Mouse (Mus musculus): ENCODE results near the gene Rcsd1. TPM values are rescaled to one million over a fixed set of nuclear protein-coding genes. Genes with fewer than 3 reads are reported as not detected.

The Rcsd1 gene
- polyA plus RNA-seq, 1 experiment from 2014 or later: 8.3 TPM

DNA sequence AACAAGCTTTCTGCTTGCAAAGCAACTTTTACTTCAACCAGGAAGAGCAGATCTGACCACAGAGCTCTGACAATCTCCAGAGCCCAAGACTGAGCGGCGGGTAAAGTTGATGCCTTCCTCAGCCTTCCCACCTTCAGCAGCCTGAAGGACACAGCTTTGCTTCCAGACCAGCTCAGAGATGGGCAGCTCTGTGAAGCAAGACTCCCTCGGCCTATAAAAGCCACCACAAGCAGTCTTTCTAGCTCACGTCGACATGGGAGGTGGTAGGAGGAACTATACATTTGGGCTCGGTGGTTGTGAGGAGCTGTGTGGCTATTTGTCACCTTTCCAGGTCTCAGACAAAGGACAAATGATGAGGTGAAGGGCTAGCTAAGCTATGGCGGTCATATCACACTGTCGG is 11.9 kb downstream of the Rcsd1 start:
- Histone ChIP-seq H3K4me1 (replicated peaks; ENCODE audit: control insufficient read depth, insufficient read depth, low read length) (0 out of 2 replicates have a peak, but pooled peaks cover 2% of the 10 kb centered on the region), H3K36me3 (ENCODE audit: control insufficient read depth, insufficient read depth) (no peaks in the 10 kb centered on the region), H3K4me2 (ENCODE audit: low read length) (no peak overlapping the region), H3K4me3 (replicated peaks; ENCODE audit: low read length) (no peak overlapping the region), H3K9me3 (ENCODE audit: control insufficient read depth, low read length) (no peaks in the 10 kb centered on the region), H3K9ac (replicated peaks; ENCODE audit: low read depth, low read length) (no peak overlapping the region), H3K27ac (ENCODE audit: low read length) (no peak overlapping the region), H3K27me3 (replicated peaks; ENCODE audit: control insufficient read depth, insufficient read depth, low read length) (no peaks in the 10 kb centered on the region)
- ATAC-seq: no peak
- WGBS: 89% methylated on average over 8 of the region's 8 CpGs

DNA sequence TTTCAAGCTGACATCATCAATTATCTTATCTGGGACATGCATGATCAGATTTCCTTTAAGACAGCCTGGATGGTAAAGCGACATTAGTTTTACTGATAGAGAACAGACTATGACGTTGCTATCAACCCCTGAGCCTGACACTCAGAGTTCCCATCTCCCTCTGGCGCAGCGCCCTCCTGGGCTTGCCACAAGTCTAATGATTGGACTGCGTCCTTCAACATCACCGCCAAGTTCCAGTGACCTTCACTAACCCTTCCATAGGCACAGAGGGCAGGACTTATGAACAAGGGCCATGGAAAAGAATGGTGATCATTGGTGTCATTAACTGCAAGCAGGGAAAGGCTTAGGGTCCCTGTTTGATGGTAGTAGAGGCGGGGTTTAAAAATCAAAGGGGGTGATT is 12.7 kb downstream of the Rcsd1 start:
- Histone ChIP-seq H3K36me3 (ENCODE audit: control insufficient read depth, insufficient read depth) (no peaks in the 10 kb centered on the region), H3K4me1 (replicated peaks; ENCODE audit: control insufficient read depth, insufficient read depth, low read length) (no peaks in the 10 kb centered on the region), H3K4me3 (replicated peaks; ENCODE audit: low read length) (no peak overlapping the region), H3K27me3 (replicated peaks; ENCODE audit: control insufficient read depth, insufficient read depth, low read length) (no peaks in the 10 kb centered on the region), H3K9me3 (ENCODE audit: control insufficient read depth, low read length) (no peaks in the 10 kb centered on the region), H3K4me2 (ENCODE audit: low read length) (no peak overlapping the region), H3K27ac (ENCODE audit: low read length) (no peak overlapping the region), H3K9ac (replicated peaks; ENCODE audit: low read depth, low read length) (no peak overlapping the region)
- WGBS: 87% methylated on average over 7 of the region's 7 CpGs
- ATAC-seq: no peak

DNA sequence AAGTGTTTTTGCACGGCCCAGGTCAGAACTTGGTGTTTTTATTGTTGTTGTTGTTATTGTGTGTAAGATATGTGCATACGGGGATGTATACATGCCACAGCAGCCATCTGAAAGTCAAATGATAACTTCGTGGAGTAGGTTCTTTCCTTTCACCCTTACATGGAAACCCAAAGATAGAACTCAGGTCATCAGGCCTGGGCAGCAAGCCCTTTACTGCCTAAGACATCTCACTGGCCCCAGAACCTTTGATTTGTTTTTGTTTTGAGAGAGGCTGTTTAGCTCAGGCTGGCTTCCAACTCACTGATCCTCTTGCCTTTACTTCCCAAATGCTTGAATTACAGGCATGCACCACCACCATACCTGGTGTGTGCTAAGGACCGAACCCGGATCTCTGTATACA is 13.5 kb downstream of the Rcsd1 start:
- Histone ChIP-seq H3K9ac (replicated peaks; ENCODE audit: low read depth, low read length) (no peak overlapping the region), H3K4me3 (replicated peaks; ENCODE audit: low read length) (no peak overlapping the region), H3K27ac (ENCODE audit: low read length) (no peak overlapping the region), H3K4me1 (replicated peaks; ENCODE audit: control insufficient read depth, insufficient read depth, low read length) (no peaks in the 10 kb centered on the region), H3K4me2 (ENCODE audit: low read length) (no peak overlapping the region), H3K36me3 (ENCODE audit: control insufficient read depth, insufficient read depth) (no peaks in the 10 kb centered on the region), H3K27me3 (replicated peaks; ENCODE audit: control insufficient read depth, insufficient read depth, low read length) (no peaks in the 10 kb centered on the region), H3K9me3 (ENCODE audit: control insufficient read depth, low read length) (no peaks in the 10 kb centered on the region)
- 87% methylated on average over 5 of the region's 5 CpGs for whole genome bisulfite sequencing
- no peak for ATAC-seq

DNA sequence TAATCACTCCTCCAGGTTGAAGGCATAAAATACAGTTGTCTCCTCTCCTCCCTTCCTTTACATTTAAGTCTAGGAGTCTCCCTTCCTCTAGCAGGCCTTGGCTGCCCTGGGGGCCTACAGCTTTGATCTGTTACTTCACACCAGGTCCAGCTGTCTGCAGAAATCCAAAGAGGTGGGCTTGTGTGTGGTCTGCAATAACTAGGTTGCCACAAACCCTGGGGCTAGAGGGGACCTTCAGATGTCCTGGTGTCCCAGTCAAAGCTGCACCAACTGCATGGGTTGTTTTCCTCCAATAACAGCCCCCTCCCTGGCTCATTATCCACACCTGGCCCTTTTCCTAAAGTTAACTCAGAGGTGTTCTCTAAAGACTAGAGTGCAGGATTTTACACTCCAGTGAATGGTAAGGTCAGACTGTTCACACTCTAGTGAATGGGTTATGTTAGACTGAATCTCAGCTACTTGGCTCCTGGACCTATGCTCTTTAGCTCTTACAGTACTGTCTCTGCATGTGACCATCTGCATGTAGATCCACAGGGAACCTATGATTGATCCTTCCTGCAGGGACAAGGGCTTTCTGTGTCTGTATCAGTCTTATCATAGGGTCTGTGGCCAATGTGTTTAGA is 14.1 kb downstream of the Rcsd1 start:
- ATAC-seq: no peak
- no peak overlapping the region for H3K27ac ChIP-seq (ENCODE audit: low read length)
- no peaks in the 10 kb centered on the region for H3K4me1 ChIP-seq (replicated peaks; ENCODE audit: control insufficient read depth, insufficient read depth, low read length)
- H3K4me2 ChIP-seq (ENCODE audit: low read length): no peak overlapping the region
- no peaks in the 10 kb centered on the region for H3K9me3 ChIP-seq (ENCODE audit: control insufficient read depth, low read length)
- H3K9ac ChIP-seq (replicated peaks; ENCODE audit: low read depth, low read length): no peak overlapping the region
- H3K36me3 ChIP-seq (ENCODE audit: control insufficient read depth, insufficient read depth): no peaks in the 10 kb centered on the region
- H3K27me3 ChIP-seq (replicated peaks; ENCODE audit: control insufficient read depth, insufficient read depth, low read length): no peaks in the 10 kb centered on the region
- no peak overlapping the region for H3K4me3 ChIP-seq (replicated peaks; ENCODE audit: low read length)

DNA sequence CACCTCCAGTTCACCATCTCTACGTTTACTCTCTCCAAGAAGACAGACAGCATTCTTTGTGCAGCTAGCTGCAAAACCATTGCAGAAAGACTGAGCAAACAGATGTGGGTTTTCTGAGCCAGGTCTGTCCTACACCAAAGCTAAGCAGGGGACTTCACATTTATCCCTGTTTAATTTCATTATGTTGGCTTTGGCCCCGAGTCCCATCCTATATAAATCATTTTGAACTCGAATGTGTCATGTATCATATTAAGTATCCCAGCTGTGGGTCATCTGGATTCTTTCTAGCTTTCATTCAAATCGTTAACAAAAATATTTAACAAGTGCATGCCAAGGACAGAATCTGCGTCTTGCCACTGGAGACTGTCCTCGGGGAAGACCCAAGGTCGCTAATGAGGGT is 15.7 kb downstream of the Rcsd1 start:
- no peaks in the 10 kb centered on the region for H3K36me3 ChIP-seq (ENCODE audit: control insufficient read depth, insufficient read depth)
- no peaks in the 10 kb centered on the region for H3K9me3 ChIP-seq (ENCODE audit: control insufficient read depth, low read length)
- 75% methylated on average over 7 of the region's 7 CpGs for WGBS
- no peak overlapping the region for H3K9ac ChIP-seq (replicated peaks; ENCODE audit: low read depth, low read length)
- no peaks in the 10 kb centered on the region for H3K27me3 ChIP-seq (replicated peaks; ENCODE audit: control insufficient read depth, insufficient read depth, low read length)
- no peak overlapping the region for H3K4me3 ChIP-seq (replicated peaks; ENCODE audit: low read length)
- no peak overlapping the region for H3K4me2 ChIP-seq (ENCODE audit: low read length)
- no peaks in the 10 kb centered on the region for H3K4me1 ChIP-seq (replicated peaks; ENCODE audit: control insufficient read depth, insufficient read depth, low read length)
- ATAC-seq: no peak
- H3K27ac ChIP-seq (ENCODE audit: low read length): no peak overlapping the region

DNA sequence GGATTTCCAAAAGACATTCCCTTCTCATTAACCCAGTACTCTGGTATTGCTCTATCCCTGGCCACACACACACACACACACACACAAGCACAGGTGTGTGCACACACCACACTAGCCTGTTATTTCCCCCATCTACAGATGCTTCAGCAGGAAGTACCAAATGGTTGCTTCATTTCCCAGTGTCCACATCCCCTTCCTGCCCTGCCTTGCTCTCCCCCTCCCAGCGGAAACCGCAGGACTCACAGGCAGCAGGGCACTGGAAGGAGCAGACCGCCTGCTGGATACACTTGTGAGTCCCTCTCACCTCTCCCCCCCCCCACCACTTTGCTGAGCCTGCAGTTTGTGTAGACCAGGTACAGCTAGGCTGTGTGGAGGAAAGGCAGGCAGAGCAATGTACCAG is 18.0 kb downstream of the Rcsd1 start:
- Histone ChIP-seq H3K27ac (ENCODE audit: low read length) (no peak overlapping the region), H3K9me3 (ENCODE audit: control insufficient read depth, low read length) (no peaks in the 10 kb centered on the region), H3K4me2 (ENCODE audit: low read length) (no peak overlapping the region), H3K9ac (replicated peaks; ENCODE audit: low read depth, low read length) (no peak overlapping the region), H3K4me3 (replicated peaks; ENCODE audit: low read length) (no peak overlapping the region), H3K36me3 (ENCODE audit: control insufficient read depth, insufficient read depth) (no peaks in the 10 kb centered on the region), H3K4me1 (replicated peaks; ENCODE audit: control insufficient read depth, insufficient read depth, low read length) (no peaks in the 10 kb centered on the region), H3K27me3 (replicated peaks; ENCODE audit: control insufficient read depth, insufficient read depth, low read length) (no peaks in the 10 kb centered on the region)
- ATAC-seq: no peak
- 27% methylated on average over 3 of the region's 3 CpGs for WGBS

DNA sequence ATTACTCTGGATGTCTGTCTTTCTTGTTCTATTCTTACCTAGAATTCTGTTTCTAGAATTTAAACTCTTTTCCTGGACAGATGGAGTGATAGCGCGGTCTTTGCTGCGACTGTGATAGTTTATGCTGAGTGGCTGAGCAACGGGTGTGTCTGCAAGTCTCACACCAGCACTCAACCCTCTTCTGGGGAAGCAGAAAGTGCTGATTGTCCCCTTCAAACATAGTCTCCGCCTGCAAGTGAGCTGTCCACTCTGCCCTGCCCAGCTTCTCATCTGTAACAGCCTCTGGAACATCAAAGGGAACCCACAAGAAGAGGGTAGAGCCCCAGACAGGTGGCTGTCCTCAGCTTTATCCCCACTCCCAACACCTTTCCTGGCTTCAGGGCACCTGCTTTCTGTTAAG is 19.7 kb downstream of the Rcsd1 start:
- Histone ChIP-seq H3K4me3 (replicated peaks; ENCODE audit: low read length) (no peak overlapping the region), H3K9me3 (ENCODE audit: control insufficient read depth, low read length) (no peaks in the 10 kb centered on the region), H3K27ac (ENCODE audit: low read length) (no peak overlapping the region), H3K4me1 (replicated peaks; ENCODE audit: control insufficient read depth, insufficient read depth, low read length) (no peaks in the 10 kb centered on the region), H3K27me3 (replicated peaks; ENCODE audit: control insufficient read depth, insufficient read depth, low read length) (no peaks in the 10 kb centered on the region), H3K36me3 (ENCODE audit: control insufficient read depth, insufficient read depth) (no peaks in the 10 kb centered on the region), H3K9ac (replicated peaks; ENCODE audit: low read depth, low read length) (no peak overlapping the region), H3K4me2 (ENCODE audit: low read length) (no peak overlapping the region)
- 92% methylated on average over 5 of the region's 5 CpGs for WGBS
- no peak for ATAC-seq

DNA sequence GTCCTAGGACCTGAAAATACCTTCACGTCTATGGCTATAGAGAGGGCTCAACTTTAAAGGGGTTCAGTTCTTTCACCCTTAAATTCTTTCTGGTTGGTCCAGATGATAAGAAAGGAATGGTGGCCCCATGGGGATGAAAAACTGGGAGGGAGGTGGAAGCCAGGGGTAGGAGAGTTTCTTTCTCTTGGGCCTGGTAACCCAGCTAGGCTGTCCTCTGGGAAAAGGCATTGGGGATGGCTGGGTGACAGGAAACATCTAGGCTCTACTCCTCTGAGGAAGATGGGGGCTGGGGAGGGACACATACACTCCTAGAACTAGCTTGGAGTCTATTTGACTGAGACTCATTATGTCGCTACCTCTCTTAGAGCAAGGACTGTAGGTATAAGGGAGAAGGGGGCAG is 21.7 kb downstream of the Rcsd1 start:
- Histone ChIP-seq H3K4me1 (replicated peaks; ENCODE audit: control insufficient read depth, insufficient read depth, low read length) (no peaks in the 10 kb centered on the region), H3K27ac (ENCODE audit: low read length) (no peak overlapping the region), H3K9ac (replicated peaks; ENCODE audit: low read depth, low read length) (no peak overlapping the region), H3K4me2 (ENCODE audit: low read length) (no peak overlapping the region), H3K27me3 (replicated peaks; ENCODE audit: control insufficient read depth, insufficient read depth, low read length) (no peaks in the 10 kb centered on the region), H3K4me3 (replicated peaks; ENCODE audit: low read length) (no peak overlapping the region), H3K36me3 (ENCODE audit: control insufficient read depth, insufficient read depth) (no peaks in the 10 kb centered on the region), H3K9me3 (ENCODE audit: control insufficient read depth, low read length) (no peaks in the 10 kb centered on the region)
- no peak for ATAC-seq
- WGBS: 87% methylated on average over 2 of the region's 2 CpGs

DNA sequence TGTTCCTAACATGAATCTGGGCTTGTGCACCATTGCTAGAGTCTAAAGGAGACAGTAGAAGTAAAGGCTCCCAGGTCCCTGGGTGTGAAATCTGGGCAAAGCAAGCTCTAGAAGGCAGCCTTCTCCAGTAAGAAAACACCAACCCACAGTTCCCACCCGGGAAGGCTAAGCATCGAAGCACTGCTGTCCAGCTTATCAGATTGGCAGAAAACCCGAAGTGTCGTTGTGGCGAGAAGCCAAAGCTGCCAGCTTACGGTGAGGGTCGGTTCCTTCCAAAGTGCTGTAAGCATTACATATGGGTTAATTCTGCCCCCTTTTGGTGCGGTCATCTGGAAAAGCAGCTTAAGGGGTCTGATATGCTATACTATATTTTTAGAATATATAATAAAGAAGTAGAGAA is 22.6 kb downstream of the Rcsd1 start:
- no peak overlapping the region for H3K4me2 ChIP-seq (ENCODE audit: low read length)
- no peak overlapping the region for H3K4me3 ChIP-seq (replicated peaks; ENCODE audit: low read length)
- WGBS: 51% methylated on average over 8 of the region's 8 CpGs
- ATAC-seq: no peak
- no peaks in the 10 kb centered on the region for H3K27me3 ChIP-seq (replicated peaks; ENCODE audit: control insufficient read depth, insufficient read depth, low read length)
- no peaks in the 10 kb centered on the region for H3K36me3 ChIP-seq (ENCODE audit: control insufficient read depth, insufficient read depth)
- H3K27ac ChIP-seq (ENCODE audit: low read length): no peak overlapping the region
- H3K9me3 ChIP-seq (ENCODE audit: control insufficient read depth, low read length): no peaks in the 10 kb centered on the region
- H3K4me1 ChIP-seq (replicated peaks; ENCODE audit: control insufficient read depth, insufficient read depth, low read length): no peaks in the 10 kb centered on the region
- no peak overlapping the region for H3K9ac ChIP-seq (replicated peaks; ENCODE audit: low read depth, low read length)

DNA sequence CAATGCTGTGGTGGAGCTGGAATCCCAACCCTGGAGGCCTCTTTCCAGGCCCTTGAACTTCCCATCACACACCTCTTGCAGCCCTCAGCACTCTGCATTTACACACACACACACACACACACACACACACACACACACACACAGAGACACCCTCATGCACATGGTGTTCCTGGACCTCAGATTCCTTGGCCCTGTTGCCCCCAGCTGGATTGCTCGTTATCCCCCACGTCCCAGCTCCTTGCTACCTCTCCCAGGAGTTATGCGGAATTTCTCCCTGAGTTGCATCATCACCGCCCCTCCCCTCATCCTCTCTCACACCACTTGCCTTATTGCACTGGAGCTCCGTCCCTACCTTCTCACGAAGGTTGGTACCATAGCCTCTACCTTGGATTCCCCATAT is 23.2 kb downstream of the Rcsd1 start:
- no peak overlapping the region for H3K27ac ChIP-seq (ENCODE audit: low read length)
- no peak overlapping the region for H3K4me2 ChIP-seq (ENCODE audit: low read length)
- ATAC-seq: no peak
- no peaks in the 10 kb centered on the region for H3K27me3 ChIP-seq (replicated peaks; ENCODE audit: control insufficient read depth, insufficient read depth, low read length)
- no peak overlapping the region for H3K4me3 ChIP-seq (replicated peaks; ENCODE audit: low read length)
- H3K9ac ChIP-seq (replicated peaks; ENCODE audit: low read depth, low read length): no peak overlapping the region
- no peaks in the 10 kb centered on the region for H3K4me1 ChIP-seq (replicated peaks; ENCODE audit: control insufficient read depth, insufficient read depth, low read length)
- 63% methylated on average over 6 of the region's 6 CpGs for WGBS
- H3K36me3 ChIP-seq (ENCODE audit: control insufficient read depth, insufficient read depth): no peaks in the 10 kb centered on the region
- H3K9me3 ChIP-seq (ENCODE audit: control insufficient read depth, low read length): no peaks in the 10 kb centered on the region
